Mouse (Mus musculus) C2C12 (cell line): Measurements from ENCODE around the gene Stk33. TPM values are rescaled to one million over a fixed set of nuclear protein-coding genes. Genes with fewer than 3 reads are reported as not detected.

Experiments used
- H3K27me3 ChIP-seq: one replicate; pipeline ENCODE4 v1.6.1; 2011; ENCODE audit not compliant: control insufficient read depth, insufficient read depth, insufficient read length
- H3K36me3 ChIP-seq: one replicate; pipeline ENCODE4 v1.6.1; 2011; ENCODE audit not compliant: control insufficient read depth, insufficient read depth
- H3K4me3 ChIP-seq: one replicate; pipeline ENCODE4 v1.5.1; 2011; ENCODE audit warnings: mild to moderate bottlenecking, control low read depth; ENCODE audit not compliant: poor library complexity, insufficient read depth, severe bottlenecking
- H3K79me2 ChIP-seq: one replicate; pipeline ENCODE4 v1.6.1; 2011; ENCODE audit not compliant: control insufficient read depth, insufficient read depth
- H3K79me3 ChIP-seq: one replicate; pipeline ENCODE4 v1.6.1; 2011; ENCODE audit warnings: low read depth, control low read depth
- H3ac ChIP-seq: one replicate; pipeline ENCODE3; 2011; ENCODE audit warnings: low read depth; ENCODE audit not compliant: control insufficient read depth, insufficient read length
- CEBPB ChIP-seq: IDR thresholded peaks from one replicate; pipeline ENCODE4 v1.6.1; 2011; ENCODE audit warnings: low read depth, mild to moderate bottlenecking, control low read depth, moderate library complexity
- CTCF ChIP-seq: IDR thresholded peaks from one replicate; pipeline ENCODE4 v1.5.1; 2011; ENCODE audit not compliant: control insufficient read depth, insufficient read depth, insufficient read length
- FOSL1 ChIP-seq: IDR thresholded peaks from one replicate; pipeline ENCODE4 v1.8.0; 2011; ENCODE audit warnings: mild to moderate bottlenecking, low read length; ENCODE audit not compliant: poor library complexity, insufficient read depth, severe bottlenecking
- MAX ChIP-seq: IDR thresholded peaks from one replicate; pipeline ENCODE4 v1.6.1; 2011; ENCODE audit warnings: mild to moderate bottlenecking, control low read depth
- MYOD1 ChIP-seq: IDR thresholded peaks from one replicate; pipeline ENCODE4 v1.6.1; 2011; ENCODE audit warnings: low read depth; ENCODE audit not compliant: control insufficient read depth, insufficient read length
- MYOG ChIP-seq: IDR thresholded peaks from one replicate; pipeline ENCODE4 v1.6.1; 2011; ENCODE audit not compliant: control insufficient read depth, insufficient read length; ENCODE audit errors: extremely low read depth
- USF1 ChIP-seq: IDR thresholded peaks from one replicate; pipeline ENCODE4 v1.6.1; 2011; ENCODE audit warnings: low read depth, mild to moderate bottlenecking, control low read depth, moderate library complexity
- polyA plus RNA-seq: library from polyadenylated mRNA; unstranded; fragments of >200 nt; fragmentation: generic; extraction: Trizol; gene quantifications from one replicate; pipeline ENCODE4 v1.2.1, GENCODE M21; 2012; ENCODE audit warnings: missing spikeins

Stk33 gene
- polyA plus RNA-seq, 1 experiment, result 0.02 TPM

GRCm38 (mm10) chr7:109295807-109296206, 143.1 kb downstream of the Stk33 start:
- H3K79me3 ChIP-seq, result no peaks in the 10 kb centered on the region
- no peaks in the 10 kb centered on the region for H3K79me2 ChIP-seq
- TF ChIP-seq CTCF, result no peak
- no peak for TF ChIP-seq MYOD1
- TF ChIP-seq MAX, result no peak
- TF ChIP-seq FOSL1, result no peak
- TF ChIP-seq USF1, result no peak
- TF ChIP-seq MYOG, result no peak
- TF ChIP-seq CEBPB, result no peak
- no peaks in the 10 kb centered on the region for H3K27me3 ChIP-seq
- H3K4me3 ChIP-seq, result no peak overlapping the region
- H3K36me3 ChIP-seq, result no peaks in the 10 kb centered on the region
- H3ac ChIP-seq, result no peak overlapping the region

DNA sequence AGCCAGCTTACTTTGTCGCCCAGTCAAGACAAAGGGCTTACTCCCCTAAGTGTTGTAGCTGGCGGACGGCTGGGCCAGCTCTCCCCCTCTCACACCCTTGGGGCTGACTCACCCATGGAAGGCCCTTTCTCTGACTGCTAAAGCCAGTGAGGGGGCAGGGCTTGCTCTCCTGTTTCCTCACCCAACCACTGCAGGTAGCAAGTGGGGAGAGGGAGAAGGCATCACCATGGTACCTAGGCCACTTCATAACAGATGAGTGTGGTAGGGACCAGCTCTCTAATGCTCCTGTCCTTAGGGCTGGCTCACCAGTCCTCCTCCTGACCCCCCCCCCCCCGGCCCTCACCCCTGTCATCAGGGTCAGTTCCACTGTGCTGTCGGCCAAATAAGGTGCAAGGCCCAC, 143.5 kb downstream of the Stk33 start:
- H3K27me3 ChIP-seq, result no peaks in the 10 kb centered on the region
- H3ac ChIP-seq, result no peak overlapping the region
- H3K36me3 ChIP-seq, result no peaks in the 10 kb centered on the region
- no peak overlapping the region for H3K4me3 ChIP-seq
- H3K79me3 ChIP-seq, result no peaks in the 10 kb centered on the region
- no peaks in the 10 kb centered on the region for H3K79me2 ChIP-seq
- TF ChIP-seq MYOD1 (no peak), CTCF (no peak), MYOG (no peak), MAX (no peak), CEBPB (no peak), USF1 (no peak), FOSL1 (no peak)

GRCm38 (mm10) chr7:109290501-109290900, 148.4 kb downstream of the Stk33 start:
- Histone ChIP-seq H3K36me3 (no peaks in the 10 kb centered on the region), H3K27me3 (no peaks in the 10 kb centered on the region), H3ac (no peak overlapping the region), H3K4me3 (no peak overlapping the region), H3K79me3 (no peaks in the 10 kb centered on the region), H3K79me2 (no peaks in the 10 kb centered on the region)
- TF ChIP-seq MYOD1, result no peak
- no peak for TF ChIP-seq MYOG
- no peak for TF ChIP-seq MAX
- TF ChIP-seq FOSL1, result no peak
- TF ChIP-seq USF1, result no peak
- TF ChIP-seq CEBPB, result no peak
- no peak for TF ChIP-seq CTCF

GRCm38 (mm10) chr7:109289106-109289505, 149.8 kb downstream of the Stk33 start:
- no peak for TF ChIP-seq MAX
- no peak for TF ChIP-seq MYOD1
- Histone ChIP-seq H3K79me3 (no peaks in the 10 kb centered on the region), H3ac (no peak overlapping the region)

DNA sequence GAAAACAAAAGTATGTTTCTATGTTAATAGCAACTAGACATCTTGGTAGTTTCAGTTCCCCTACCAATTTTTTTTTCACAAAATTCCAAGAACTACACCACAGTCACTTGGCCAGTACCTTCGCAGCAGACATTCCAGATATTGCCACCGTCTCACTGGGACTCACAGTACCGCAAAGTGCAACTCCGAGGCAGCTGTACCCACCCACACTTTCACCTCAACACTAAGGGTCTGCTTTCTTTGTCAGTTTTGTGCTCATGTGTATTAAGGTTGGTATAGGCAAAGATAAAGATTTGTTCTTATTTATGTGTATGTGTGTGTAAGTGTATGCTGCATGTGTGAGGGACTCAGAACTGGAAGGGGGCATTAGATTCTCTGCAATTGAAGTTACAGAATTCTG, 156.8 kb downstream of the Stk33 start:
- H3K4me3 ChIP-seq, result no peak overlapping the region
- no peaks in the 10 kb centered on the region for H3K36me3 ChIP-seq
- no peaks in the 10 kb centered on the region for H3K27me3 ChIP-seq
- TF ChIP-seq USF1 (no peak), MYOD1 (no peak), MAX (no peak), MYOG (no peak), CEBPB (no peak), CTCF (no peak), FOSL1 (no peak)
- H3K79me3 ChIP-seq, result no peaks in the 10 kb centered on the region
- no peaks in the 10 kb centered on the region for H3K79me2 ChIP-seq
- no peak overlapping the region for H3ac ChIP-seq

More at GRCm38 (mm10) chr7:109289106-109289505, 149.8 kb downstream of the Stk33 start:
- Histone ChIP-seq H3K36me3 (no peaks in the 10 kb centered on the region), H3K27me3 (no peaks in the 10 kb centered on the region), H3K79me2 (no peaks in the 10 kb centered on the region), H3K4me3 (no peak overlapping the region)

DNA sequence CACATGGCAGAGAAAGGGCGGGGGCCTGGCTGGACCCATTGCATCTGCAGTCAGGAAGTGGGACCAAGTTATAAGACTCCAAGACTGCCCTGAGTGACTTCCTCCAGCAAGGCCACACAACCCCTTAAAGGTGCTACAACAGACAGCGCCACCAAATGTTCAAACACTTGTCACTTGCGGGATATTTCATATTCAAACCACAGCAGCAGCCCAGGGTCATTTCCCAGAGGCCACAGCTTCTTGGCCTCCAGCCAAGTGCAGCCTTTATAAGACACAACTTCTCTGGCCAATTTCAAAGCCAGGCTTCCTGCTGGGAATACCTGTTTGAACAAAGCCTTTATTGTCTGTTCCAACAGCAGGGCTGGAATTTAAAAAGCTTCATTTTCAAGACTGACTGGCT, 162.3 kb downstream of the Stk33 start:
- Histone ChIP-seq H3K27me3 (no peaks in the 10 kb centered on the region), H3K4me3 (no peak overlapping the region), H3ac (no peak overlapping the region), H3K36me3 (no peaks in the 10 kb centered on the region), H3K79me2 (no peaks in the 10 kb centered on the region), H3K79me3 (no peaks in the 10 kb centered on the region)
- no peak for TF ChIP-seq FOSL1
- TF ChIP-seq CTCF, result no peak
- no peak for TF ChIP-seq MYOD1
- no peak for TF ChIP-seq CEBPB
- no peak for TF ChIP-seq MAX
- TF ChIP-seq MYOG, result no peak
